Mouse (Mus musculus) thymus, postnatal 10 days (tissue): Measurements from ENCODE around the gene Olfr235.
"Not testable (repeated sequence)": the region's sequence is repeated elsewhere in the genome, so short reads cannot be mapped to it uniquely, and the experiment has no call there.

ENCODE experiments used
- DNase-seq, 2 experiments: peaks; one replicate each; pipeline ENCODE4 v3.0.0; 2021; ENCODE audit warnings: low spot score in 2 of 2

Gene Olfr235

GRCm38 (mm10) chr19:12260732-12261131, at the start of gene Olfr235:
Olfr235 (plus strand) TSS chr19:12261032.
- no peak for DNase-seq

DNA sequence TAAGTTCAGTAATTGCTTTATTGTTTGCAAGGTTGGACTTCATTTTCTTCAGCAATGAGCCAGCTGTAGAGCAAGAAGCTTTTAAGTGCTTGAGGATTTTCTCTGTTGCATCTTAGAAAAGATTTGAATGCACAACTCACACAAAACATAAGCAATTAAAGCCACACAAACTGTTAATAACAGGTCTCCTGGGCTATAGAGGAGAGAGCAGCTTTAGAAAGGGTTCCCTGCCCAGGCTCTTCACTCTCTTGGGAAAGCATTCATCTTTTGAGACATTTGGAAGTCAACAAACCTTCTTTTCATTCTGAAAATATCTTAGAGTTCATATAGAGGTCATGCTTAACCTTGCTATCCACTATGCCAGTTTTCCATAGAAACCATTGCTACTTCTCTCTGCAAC, 28.3 kb upstream of the Olfr235 start, which contains the start of gene Olfr1432:
Gene Olfr1432, minus strand, starts transcription at position 101 of the 400 bp plus-strand sequence.
- DNase-seq = not testable (repeated sequence)

GRCm38 (mm10) chr19:12241559-12241958, 19.3 kb upstream of the Olfr235 start, which contains the start of gene Olfr262:
Olfr262 (minus strand) TSS chr19:12241659.
- DNase-seq = no peak

DNA sequence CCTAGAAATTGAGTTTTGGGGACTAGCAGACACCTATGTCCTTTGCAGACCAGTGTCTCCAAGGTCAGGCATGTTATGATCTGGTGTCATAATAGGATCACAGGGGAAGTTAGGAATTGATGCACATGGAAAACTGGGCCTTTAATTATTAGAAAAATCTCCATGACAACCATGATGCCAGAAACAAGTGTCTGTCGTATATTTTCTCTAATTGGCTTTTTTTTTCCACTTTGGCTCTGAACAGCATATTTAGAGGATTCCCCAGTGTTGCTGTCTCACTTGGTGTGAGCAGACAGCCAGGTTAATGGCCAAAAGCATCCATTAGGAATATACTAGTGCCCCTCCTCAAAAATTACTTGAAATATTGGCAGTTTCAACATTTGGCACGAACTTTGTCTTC, 18.7 kb downstream of the Olfr235 start, which contains the start of gene Olfr1434:
Gene Olfr1434, plus strand, starts transcription at position 301 of the 400 bp plus-strand sequence.
- no peak for DNase-seq

- DNase-seq = no peak
Measured at GRCm38 (mm10) chr19:12292979-12293378, 32.1 kb downstream of the Olfr235 start.

DNA sequence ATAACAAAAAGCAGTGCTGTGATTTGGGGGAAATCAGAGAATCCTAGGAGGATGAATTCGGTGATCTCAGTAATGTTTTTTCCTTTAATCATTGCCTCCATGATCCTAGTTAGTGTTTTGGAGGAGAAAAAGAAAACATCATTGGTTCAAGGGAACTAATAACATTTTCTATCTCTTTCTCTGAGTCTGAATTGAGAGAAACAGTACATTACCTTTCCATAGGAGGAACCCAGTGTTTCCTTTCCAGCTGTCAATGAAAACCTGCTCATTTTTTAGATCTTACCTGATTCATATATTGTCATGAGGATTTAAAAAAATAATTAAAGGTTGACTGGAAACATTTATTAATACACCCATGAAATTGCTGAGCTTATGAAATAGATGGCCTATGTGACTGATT, 38.2 kb downstream of the Olfr235 start, which contains the start of gene Olfr1436:
Gene Olfr1436, minus strand, starts transcription at position 101 of the 400 bp plus-strand sequence.
- not testable (repeated sequence) for DNase-seq
